Mouse (Mus musculus) thymus, postnatal 4 days (tissue): Measurements from ENCODE around the gene Ano1.
A peak's percentile ranks its signal among the peaks of the same experiment; 100 is the strongest.

Experiments
- DNase-seq: peaks from one replicate; pipeline ENCODE4 v3.0.0; 2021

Gene Ano1

GRCm38 (mm10) chr7:144764537-144765282, 12.9 kb upstream of the Ano1 start:
- DNase-seq: no peak

DNA sequence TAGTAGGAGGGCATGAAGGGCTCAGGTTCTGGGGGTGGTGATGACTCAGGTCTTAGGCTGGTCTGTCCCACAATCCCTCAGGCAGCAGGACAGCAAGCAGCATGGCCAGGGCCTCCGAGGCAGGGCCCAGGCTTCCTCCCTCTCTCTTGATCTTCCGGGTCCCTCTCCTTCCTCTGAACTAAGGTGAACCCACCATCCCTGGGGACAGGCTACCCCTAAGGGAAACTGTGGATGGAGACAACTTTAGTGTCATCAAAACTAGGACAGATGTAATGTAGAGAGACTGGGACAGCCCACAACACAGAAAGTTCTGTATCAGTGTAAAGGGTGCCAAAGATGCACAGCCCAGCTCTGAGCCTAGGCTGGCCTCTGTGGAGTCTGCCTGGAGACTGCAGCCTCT, 12.2 kb upstream of the Ano1 start:
- no peak for DNase-seq

GRCm38 (mm10) chr7:144762496-144763235, 10.9 kb upstream of the Ano1 start:
- no peak for DNase-seq

DNA sequence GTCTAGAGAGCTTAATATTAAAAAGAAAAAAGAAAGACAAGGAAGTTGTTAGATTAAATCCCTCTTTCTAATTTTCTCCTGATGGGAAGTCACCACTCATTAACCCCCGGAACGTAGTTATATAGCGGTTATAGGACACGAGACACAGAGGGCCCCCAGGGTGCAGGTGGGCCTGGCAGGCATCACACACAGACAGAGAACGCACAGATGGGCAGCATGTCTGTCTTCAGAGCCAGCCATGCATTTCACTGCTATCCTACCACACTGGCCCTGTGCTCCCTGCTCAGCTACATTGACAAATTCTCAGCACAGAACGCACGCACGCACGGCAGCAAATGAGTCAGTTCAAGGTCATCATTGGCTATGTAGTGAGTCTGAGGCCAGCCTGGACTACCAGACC, 8.5 kb upstream of the Ano1 start:
- no peak for DNase-seq

- no peak for DNase-seq
Observed at GRCm38 (mm10) chr7:144759455-144759854, 7.7 kb upstream of the Ano1 start.

- no peak for DNase-seq
Observed at GRCm38 (mm10) chr7:144755511-144756378, 4.0 kb upstream of the Ano1 start.

- no peak for DNase-seq
Observed at GRCm38 (mm10) chr7:144754722-144755121, 2.9 kb upstream of the Ano1 start.

DNA sequence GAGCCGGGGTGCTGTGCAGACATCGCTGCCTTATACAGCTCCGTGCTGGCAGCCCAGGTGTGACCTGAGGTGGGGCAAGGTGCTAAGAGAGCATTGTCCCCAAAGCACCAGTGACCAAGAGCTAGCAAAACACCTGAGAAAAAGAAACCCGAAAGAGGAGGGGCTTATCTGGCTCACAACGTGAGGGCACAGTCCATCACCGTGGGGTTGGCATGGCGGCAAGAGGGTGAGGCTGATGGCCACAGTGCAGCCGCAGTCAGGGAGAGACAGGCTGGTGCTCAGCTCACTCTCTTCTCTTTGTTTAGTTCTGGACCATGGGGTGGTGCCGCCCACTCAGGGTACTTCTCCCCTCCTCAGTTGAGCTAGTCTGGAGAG, 1.9 kb upstream of the Ano1 start:
- DNase-seq: no peak

DNA sequence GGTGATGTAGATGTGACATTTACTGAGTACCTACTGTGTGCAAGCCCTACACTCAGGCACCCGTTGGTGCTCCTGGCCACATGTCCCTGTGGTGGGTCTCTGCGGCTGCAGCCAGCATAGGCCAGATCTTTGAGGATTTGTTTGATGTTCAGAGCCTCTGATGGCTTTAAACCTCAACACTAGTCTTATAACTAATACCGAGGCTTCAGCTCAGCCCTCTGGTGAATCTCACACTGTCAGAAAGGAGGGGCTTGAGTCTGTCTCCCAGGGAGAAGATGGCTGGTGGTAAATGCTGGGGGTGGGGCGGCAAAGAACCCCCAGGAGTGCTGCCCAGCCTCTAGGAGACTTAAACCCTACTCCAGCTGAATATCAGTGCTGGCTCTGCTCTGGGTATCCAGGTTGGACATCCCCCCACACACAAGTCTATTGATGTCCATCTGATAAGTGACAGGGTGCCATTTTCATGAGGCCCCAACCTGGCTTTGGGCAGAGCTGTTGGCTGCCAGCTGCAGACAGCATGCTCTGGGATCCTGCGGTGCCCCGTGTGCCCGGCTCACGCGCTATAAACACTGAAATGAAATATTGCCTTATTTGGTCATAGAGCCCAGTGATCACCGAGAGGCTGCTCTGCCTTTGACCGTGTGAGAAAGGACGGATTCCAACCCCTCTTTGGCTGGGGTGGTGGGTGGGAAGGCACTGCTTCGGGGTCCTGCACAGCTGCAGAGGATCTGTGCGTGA, 1.3 kb upstream of the Ano1 start:
- no peak for DNase-seq

- DNase-seq: no peak
Observed at GRCm38 (mm10) chr7:144747756-144748155, 4.0 kb downstream of the Ano1 start.

- no peak for DNase-seq
Observed at GRCm38 (mm10) chr7:144746466-144746865, 5.3 kb downstream of the Ano1 start.

DNA sequence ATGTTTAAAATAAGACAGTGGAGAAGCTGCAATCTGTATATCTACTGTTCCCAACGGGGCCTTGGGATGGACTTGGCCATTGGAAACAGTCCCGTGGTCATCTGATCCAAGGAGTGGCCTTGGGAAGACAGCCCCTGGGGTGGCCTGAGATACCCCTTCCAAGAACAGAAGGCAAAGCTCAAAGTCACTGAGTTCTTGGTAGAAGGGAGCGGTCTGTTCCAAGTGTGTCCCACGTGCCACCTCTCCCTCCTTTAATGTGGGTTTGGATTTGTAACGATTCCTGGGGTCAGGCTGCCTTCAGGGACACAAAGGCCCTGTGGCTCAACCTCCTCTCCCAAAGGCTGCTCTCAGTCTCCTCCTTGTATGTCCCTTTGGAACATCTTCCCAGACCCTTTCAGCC, 7.9 kb downstream of the Ano1 start:
- DNase-seq: no peak

- no peak for DNase-seq
Observed at GRCm38 (mm10) chr7:144740643-144741042, 11.1 kb downstream of the Ano1 start.

- DNase-seq: no peak
Observed at GRCm38 (mm10) chr7:144739810-144740209, 12.0 kb downstream of the Ano1 start.

GRCm38 (mm10) chr7:144738357-144738798, 13.4 kb downstream of the Ano1 start:
- peak; percentile 13 for DNase-seq

DNA sequence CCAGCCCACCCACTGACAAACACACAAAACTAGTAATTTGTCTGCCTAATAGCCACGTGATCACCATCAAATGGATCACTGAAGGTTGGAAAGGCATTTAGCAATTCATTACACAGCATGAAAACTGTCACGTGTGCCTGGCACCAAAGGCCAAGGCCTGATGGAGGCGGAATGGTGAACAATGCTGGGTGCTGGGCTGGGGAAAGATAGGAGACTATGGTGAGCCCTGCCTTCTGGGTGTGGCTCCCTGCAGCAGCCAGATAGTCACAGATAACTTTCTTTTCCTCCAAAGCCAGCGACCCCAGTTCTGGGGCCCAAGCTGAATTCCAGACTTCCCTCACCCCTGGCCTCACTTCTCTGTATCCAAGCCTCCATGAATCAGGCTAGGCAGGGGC, 19.9 kb downstream of the Ano1 start:
- DNase-seq: no peak

DNA sequence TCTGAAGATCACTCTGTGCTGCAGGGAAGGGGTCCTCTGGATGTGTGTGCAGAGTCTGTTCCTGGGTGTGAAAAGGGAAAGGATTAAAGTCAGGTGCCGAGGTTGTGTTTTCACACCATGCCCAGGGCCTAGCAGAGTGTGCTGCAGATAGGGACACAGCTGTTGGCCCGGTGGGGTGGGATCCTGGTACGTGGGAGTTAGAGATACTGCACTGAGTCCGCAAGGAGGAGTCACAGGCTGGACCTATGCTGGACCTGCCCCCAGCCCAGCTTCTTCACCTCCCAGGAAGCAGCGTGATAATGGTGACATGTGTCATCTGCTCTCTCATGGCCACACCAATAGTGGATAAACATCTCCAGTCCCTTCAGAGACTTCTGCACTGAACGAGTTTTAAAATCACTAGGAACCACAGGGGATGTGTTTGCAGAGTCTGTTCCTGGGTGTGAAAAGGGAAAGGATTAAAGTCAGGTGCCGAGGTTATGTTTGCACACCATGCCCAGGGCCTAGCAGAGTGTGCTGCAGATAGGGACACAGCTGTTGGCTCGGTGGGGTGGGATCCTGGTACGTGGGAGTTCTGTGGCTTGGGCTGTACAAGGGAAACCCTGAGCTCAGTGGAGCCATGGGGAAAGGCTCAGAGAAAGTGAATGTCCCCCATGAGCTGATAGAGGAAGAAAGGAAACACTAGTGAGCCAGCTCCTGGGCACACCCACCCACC, 20.4 kb downstream of the Ano1 start:
- DNase-seq: no peak

GRCm38 (mm10) chr7:144724283-144724682, 27.5 kb downstream of the Ano1 start:
- DNase-seq: no peak

DNA sequence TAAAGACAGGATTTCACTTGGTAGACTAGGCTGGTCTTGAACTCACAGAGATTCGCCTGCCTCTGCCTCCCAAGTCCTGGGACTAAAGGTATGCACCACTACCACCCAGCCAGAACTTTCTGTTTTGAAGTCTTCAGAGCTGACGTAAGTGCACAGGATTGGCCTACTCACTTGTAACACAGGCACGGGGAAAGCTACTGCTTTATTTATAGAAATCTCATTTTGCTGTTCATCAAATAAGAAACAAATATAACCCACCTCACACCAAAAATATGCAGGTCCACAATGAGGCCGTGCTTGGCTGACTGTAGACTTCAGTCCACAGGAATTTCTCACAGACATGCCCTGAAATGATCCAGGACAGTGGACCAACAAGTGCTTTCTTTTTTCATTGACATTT, 31.8 kb downstream of the Ano1 start:
- no peak for DNase-seq

GRCm38 (mm10) chr7:144717736-144718135, 34.0 kb downstream of the Ano1 start:
- DNase-seq: no peak

DNA sequence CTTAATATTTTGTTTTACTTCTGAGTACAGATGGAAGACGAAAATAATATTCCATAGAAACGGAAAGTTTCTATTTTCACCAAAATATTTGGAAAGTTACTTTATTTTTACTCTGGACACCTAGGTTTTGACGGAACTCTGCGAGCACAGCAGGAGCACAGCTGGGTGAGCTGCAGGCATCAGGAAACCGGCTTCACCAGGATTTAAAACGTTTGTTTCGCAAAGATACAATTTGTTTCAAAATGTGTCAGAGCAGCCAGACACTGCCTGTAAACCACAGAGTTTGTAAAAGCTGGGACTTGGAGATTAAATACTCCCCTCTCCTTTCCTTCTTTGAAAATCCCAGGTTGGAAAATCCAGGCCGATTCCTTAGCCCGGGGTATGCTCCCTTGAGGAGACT, 53.9 kb downstream of the Ano1 start:
- DNase-seq: no peak
